Mouse (Mus musculus) kidney, embryonic 14.5 days (tissue): ENCODE results near the gene Vegfa. TPM values are rescaled to one million over a fixed set of nuclear protein-coding genes. Genes with fewer than 3 reads are reported as not detected.

Source experiments
- ATAC-seq: fragments of 200-750 bp; cut with Nextera tagmentation; 2 replicates; pipeline ENCODE4 v1.8.0; 2017; ENCODE audit warnings: moderate number of reproducible peaks, mild to moderate bottlenecking, moderate TSS enrichment, moderate library complexity; ENCODE audit not compliant: low FRiP score, low TSS enrichment
- H3K27ac ChIP-seq: fragments of 300-500 bp; sonication (generic); 2 replicates; pipeline ENCODE4 v1.5.1; 2014; ENCODE audit warnings: low read depth, mild to moderate bottlenecking, low read length, moderate library complexity, mixed read lengths
- H3K27me3 ChIP-seq: fragments of 300-500 bp; sonication (generic); 2 replicates; pipeline ENCODE4 v1.6.1; 2014; ENCODE audit warnings: mild to moderate bottlenecking, low read length; ENCODE audit not compliant: control insufficient read depth, insufficient read depth
- H3K36me3 ChIP-seq: fragments of 300-500 bp; sonication (generic); 2 replicates; pipeline ENCODE4 v1.6.1; 2014; ENCODE audit warnings: low read length, mixed read lengths; ENCODE audit not compliant: control insufficient read depth, insufficient read depth
- H3K4me1 ChIP-seq: fragments of 300-500 bp; sonication (generic); 2 replicates; pipeline ENCODE4 v1.6.1; 2014; ENCODE audit warnings: low read length, mixed read lengths; ENCODE audit not compliant: control insufficient read depth, insufficient read depth
- H3K4me2 ChIP-seq: fragments of 300-500 bp; sonication (generic); replicated peaks from 2 replicates; pipeline ENCODE4 v1.6.1; 2014; ENCODE audit warnings: low read depth, mild to moderate bottlenecking, low read length
- H3K4me3 ChIP-seq: fragments of 300-500 bp; sonication (generic); 2 replicates; pipeline ENCODE4 v1.5.1; 2014; ENCODE audit warnings: mild to moderate bottlenecking, low read length
- H3K9ac ChIP-seq: fragments of 300-500 bp; sonication (generic); 2 replicates; pipeline ENCODE4 v1.6.1; 2014; ENCODE audit warnings: low read depth, mild to moderate bottlenecking, low read length, moderate library complexity
- H3K9me3 ChIP-seq: fragments of 300-500 bp; sonication (generic); 2 replicates; pipeline ENCODE4 v1.6.1; 2016; ENCODE audit warnings: low read length; ENCODE audit not compliant: control insufficient read depth
- WGBS: fragments of 180-500 bp; shearing (Covaris S2); extraction: QIAGEN DNeasy Blood & Tissue Kit; methylation state at CpG from one replicate; pipeline ENCODE4 v1.1.7; 2014; 5-methylcytosine and 5-hydroxymethylcytosine counted together
- polyA plus RNA-seq: library from polyadenylated mRNA; unstranded; fragments of >200 nt; fragmentation: Nextera tagmentation; extraction: Ambion mirVana; gene quantifications from 2 replicates; pipeline ENCODE4 v1.2.1, GENCODE M21; 2014

Vegfa gene
- polyA plus RNA-seq, 1 experiment from 2014 or later = 8.2 TPM

- H3K27ac ChIP-seq = no peak overlapping the region
- H3K9me3 ChIP-seq = no peaks in the 10 kb centered on the region
- H3K36me3 ChIP-seq = no peaks in the 10 kb centered on the region
- H3K4me1 ChIP-seq = 0 out of 2 replicates have a peak, but pooled peaks cover 4% of the 10 kb centered on the region
- H3K9ac ChIP-seq = no peak overlapping the region
- H3K27me3 ChIP-seq = no peaks in the 10 kb centered on the region
- H3K4me2 ChIP-seq = no peak overlapping the region
- no peak overlapping the region for H3K4me3 ChIP-seq
- WGBS = 79% methylated on average over 3 of the region's 3 CpGs
- no peak for ATAC-seq
Measured at GRCm38 (mm10) chr17:46005458-46005857, 26.7 kb downstream of the Vegfa start.

DNA sequence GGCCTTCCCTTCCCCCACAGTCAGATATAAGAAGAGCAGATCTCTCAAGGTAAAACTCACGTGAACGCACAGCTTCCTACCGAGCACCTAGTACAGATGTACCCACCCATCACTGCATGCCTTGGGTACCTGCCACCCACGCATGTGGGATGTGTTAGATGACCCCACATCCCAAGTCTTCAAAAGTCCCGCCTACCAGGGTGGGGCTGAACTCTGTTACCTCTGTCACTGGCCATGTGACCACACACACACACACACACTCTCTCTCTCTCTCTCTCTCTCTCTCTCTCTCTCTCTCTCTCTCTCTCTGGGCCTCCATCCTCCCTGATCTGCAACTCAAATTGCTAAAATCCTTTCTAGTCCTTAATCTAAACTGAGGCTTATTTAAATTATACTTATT lies 27.7 kb downstream of the Vegfa start:
- no peaks in the 10 kb centered on the region for H3K36me3 ChIP-seq
- H3K27me3 ChIP-seq = no peaks in the 10 kb centered on the region
- H3K27ac ChIP-seq = no peak overlapping the region
- H3K9ac ChIP-seq = no peak overlapping the region
- WGBS = 75% methylated on average over 5 of the region's 5 CpGs
- H3K9me3 ChIP-seq = no peaks in the 10 kb centered on the region
- H3K4me2 ChIP-seq = no peak overlapping the region
- 0 out of 2 replicates have a peak, but pooled peaks cover 4% of the 10 kb centered on the region for H3K4me1 ChIP-seq
- no peak overlapping the region for H3K4me3 ChIP-seq
- no peak for ATAC-seq

DNA sequence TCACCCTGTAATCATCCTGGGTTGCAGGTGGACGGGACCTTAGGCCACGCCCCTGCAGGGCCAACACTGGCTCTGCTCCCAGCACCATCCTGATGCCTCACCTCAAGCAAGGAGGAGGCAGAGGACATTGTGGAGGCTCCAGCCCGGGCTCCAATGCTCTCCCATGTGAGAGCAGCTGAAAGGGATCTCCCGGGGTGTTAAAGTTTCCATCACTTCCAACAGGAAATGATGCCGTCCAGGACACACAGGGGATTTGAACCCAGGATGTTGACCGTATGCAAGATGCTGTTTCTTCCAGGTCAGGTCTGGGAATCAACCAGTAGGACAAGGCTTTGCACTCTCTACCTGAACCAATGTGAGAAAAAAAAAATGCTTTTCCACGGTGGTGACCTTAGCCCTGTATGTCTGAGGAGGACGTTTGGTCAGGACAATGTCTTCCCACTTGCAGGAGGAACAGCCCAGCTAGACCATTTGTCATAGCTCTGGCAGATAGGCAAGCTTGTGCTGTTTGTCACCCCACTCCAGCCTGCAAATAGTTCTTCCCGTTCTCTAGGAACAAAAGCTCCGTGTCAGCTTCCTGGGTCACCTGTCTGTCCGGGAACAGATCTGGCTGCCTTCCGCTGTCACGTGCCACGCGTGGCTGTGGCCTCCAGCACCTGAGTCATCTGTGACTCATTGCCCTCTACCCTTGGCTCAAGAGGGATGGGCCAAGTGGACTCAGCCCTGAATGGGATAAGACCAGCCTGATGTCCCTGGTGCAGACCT lies 28.3 kb downstream of the Vegfa start:
- no peaks in the 10 kb centered on the region for H3K9me3 ChIP-seq
- H3K4me2 ChIP-seq = no peak overlapping the region
- ATAC-seq = no peak
- H3K27ac ChIP-seq = no peak overlapping the region
- H3K9ac ChIP-seq = no peak overlapping the region
- no peaks in the 10 kb centered on the region for H3K27me3 ChIP-seq
- H3K4me3 ChIP-seq = no peak overlapping the region
- H3K4me1 ChIP-seq = 0 out of 2 replicates have a peak, but pooled peaks cover 7% of the 10 kb centered on the region
- 65% methylated on average over 15 of the region's 15 CpGs for WGBS
- H3K36me3 ChIP-seq = no peaks in the 10 kb centered on the region

GRCm38 (mm10) chr17:45999366-45999940 lies 32.7 kb downstream of the Vegfa start:
- WGBS = 78% methylated on average over 9 of the region's 9 CpGs
- H3K36me3 ChIP-seq = no peaks in the 10 kb centered on the region
- H3K4me3 ChIP-seq = no peak overlapping the region
- no peaks in the 10 kb centered on the region for H3K9me3 ChIP-seq
- no peak overlapping the region for H3K27ac ChIP-seq
- no peaks in the 10 kb centered on the region for H3K27me3 ChIP-seq
- ATAC-seq = no peak
- no peak overlapping the region for H3K9ac ChIP-seq
- H3K4me1 ChIP-seq = peaks cover 10% of the 10 kb centered on the region; the same call in 1 of the 2 replicates
- H3K4me2 ChIP-seq = no peak overlapping the region

GRCm38 (mm10) chr17:45998363-45998762 lies 33.8 kb downstream of the Vegfa start:
- WGBS = 29% methylated on average over 6 of the region's 6 CpGs
- Histone ChIP-seq H3K9me3 (no peaks in the 10 kb centered on the region), H3K4me1 (peaks cover 6% of the 10 kb centered on the region; the same call in 1 of the 2 replicates), H3K27ac (no peak overlapping the region), H3K27me3 (no peaks in the 10 kb centered on the region), H3K4me2 (no peak overlapping the region), H3K4me3 (no peak overlapping the region), H3K9ac (no peak overlapping the region), H3K36me3 (no peaks in the 10 kb centered on the region)
- no peak for ATAC-seq

- no peak for ATAC-seq
- Histone ChIP-seq H3K27me3 (no peaks in the 10 kb centered on the region), H3K4me1 (peaks cover 6% of the 10 kb centered on the region; the same call in 1 of the 2 replicates), H3K4me2 (no peak overlapping the region), H3K36me3 (no peaks in the 10 kb centered on the region), H3K9ac (no peak overlapping the region), H3K9me3 (no peaks in the 10 kb centered on the region), H3K27ac (no peak overlapping the region), H3K4me3 (no peak overlapping the region)
- WGBS = 56% methylated on average over 9 of the region's 9 CpGs
Measured at GRCm38 (mm10) chr17:45996921-45997444, 35.2 kb downstream of the Vegfa start.

DNA sequence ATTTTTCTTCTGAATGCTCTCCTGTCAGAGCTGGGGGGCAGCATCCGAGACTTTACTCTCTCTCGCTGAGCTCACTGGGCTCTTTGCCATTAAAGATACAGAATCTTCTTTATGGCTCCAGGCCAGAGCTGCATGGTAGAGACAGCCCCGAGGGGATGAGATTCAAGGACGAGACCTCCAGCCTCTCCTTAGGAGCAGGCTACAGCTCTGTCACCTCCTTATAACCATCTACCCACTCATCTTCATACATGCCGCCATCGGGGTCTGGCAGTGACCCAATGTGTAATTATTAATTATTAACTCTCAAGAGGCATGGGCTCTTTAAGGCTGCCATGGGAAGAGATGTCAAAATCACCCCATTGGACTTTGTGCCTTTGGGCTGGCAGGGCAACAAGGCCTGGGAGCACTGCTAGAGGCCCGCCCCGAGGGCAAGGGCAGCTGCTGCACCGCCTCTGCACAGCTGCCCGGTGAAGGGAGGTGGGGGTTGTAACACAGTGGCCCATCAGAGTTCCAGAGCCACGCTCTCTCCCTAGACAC lies 37.8 kb downstream of the Vegfa start:
- no peak overlapping the region for H3K4me2 ChIP-seq
- H3K27me3 ChIP-seq = no peaks in the 10 kb centered on the region
- no peaks in the 10 kb centered on the region for H3K36me3 ChIP-seq
- H3K27ac ChIP-seq = no peak overlapping the region
- H3K9ac ChIP-seq = no peak overlapping the region
- 69% methylated on average over 11 of the region's 11 CpGs for WGBS
- peaks cover 4% of the 10 kb centered on the region; the same call in 1 of the 2 replicates for H3K9me3 ChIP-seq
- peaks cover 5% of the 10 kb centered on the region; the same call in 1 of the 2 replicates for H3K4me1 ChIP-seq
- ATAC-seq = no peak
- H3K4me3 ChIP-seq = no peak overlapping the region

DNA sequence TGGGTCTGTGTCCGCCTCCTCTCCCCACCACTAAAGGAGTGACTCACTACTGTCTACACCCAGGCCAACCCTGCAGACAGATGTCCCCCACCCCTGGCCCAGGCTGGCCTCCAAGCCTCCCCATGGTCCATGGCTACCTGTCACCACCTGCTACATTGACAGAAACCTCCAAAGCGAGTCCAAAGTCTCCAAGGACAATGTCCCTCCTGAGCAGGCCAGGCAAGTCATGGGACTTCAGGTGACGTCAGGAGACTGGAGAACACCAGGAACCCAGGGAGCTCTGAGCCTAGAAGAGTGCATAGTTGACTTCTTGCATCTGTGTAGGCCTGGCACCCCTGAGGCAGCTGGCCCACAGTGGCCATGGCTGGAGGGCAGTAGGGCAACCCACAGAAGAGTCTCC lies 45.3 kb downstream of the Vegfa start:
- no peak for ATAC-seq
- no peak overlapping the region for H3K9ac ChIP-seq
- H3K27ac ChIP-seq = no peak overlapping the region
- 85% methylated on average over 3 of the region's 3 CpGs for WGBS
- H3K36me3 ChIP-seq = no peaks in the 10 kb centered on the region
- no peaks in the 10 kb centered on the region for H3K4me1 ChIP-seq
- H3K27me3 ChIP-seq = no peaks in the 10 kb centered on the region
- no peak overlapping the region for H3K4me3 ChIP-seq
- H3K4me2 ChIP-seq = no peak overlapping the region
- H3K9me3 ChIP-seq = peaks cover 7% of the 10 kb centered on the region

GRCm38 (mm10) chr17:45986374-45986773 lies 45.8 kb downstream of the Vegfa start:
- Histone ChIP-seq H3K4me2 (no peak overlapping the region), H3K9ac (no peak overlapping the region), H3K27ac (no peak overlapping the region), H3K4me1 (no peaks in the 10 kb centered on the region), H3K36me3 (no peaks in the 10 kb centered on the region), H3K27me3 (no peaks in the 10 kb centered on the region), H3K9me3 (peaks cover 7% of the 10 kb centered on the region), H3K4me3 (no peak overlapping the region)
- no peak for ATAC-seq
- WGBS = 71% methylated on average over 6 of the region's 6 CpGs
